Mouse (Mus musculus) lung, embryonic 16.5 days (tissue): ENCODE data around the gene Hist1h2ae. TPM values are rescaled to one million over a fixed set of nuclear protein-coding genes. Genes with fewer than 3 reads are reported as not detected.
"Not testable (repeated sequence)": the region's sequence is repeated elsewhere in the genome, so short reads cannot be mapped to it uniquely, and the experiment has no call there.

ENCODE experiments used
- ATAC-seq: fragments of 200-750 bp; cut with Nextera tagmentation; 2 replicates; pipeline ENCODE4 v1.8.0; 2017; ENCODE audit warnings: low read depth, mild to moderate bottlenecking, moderate library complexity
- H3K27ac ChIP-seq: fragments of 300-500 bp; sonication (generic); 2 replicates; pipeline ENCODE4 v1.5.1; 2014; ENCODE audit warnings: mild to moderate bottlenecking, control low read depth, low read length
- H3K27me3 ChIP-seq: fragments of 300-500 bp; sonication (generic); 2 replicates; pipeline ENCODE4 v1.6.1; 2014; ENCODE audit warnings: low read depth, low read length, mixed read lengths; ENCODE audit not compliant: control insufficient read depth, insufficient read depth
- H3K36me3 ChIP-seq: fragments of 300-500 bp; sonication (generic); 2 replicates; pipeline ENCODE4 v1.6.1; 2014; ENCODE audit warnings: low read length; ENCODE audit not compliant: control insufficient read depth, insufficient read depth
- H3K4me1 ChIP-seq: fragments of 300-500 bp; sonication (generic); replicated peaks from 2 replicates; pipeline ENCODE4 v1.6.1; 2014; ENCODE audit warnings: low read length, mixed read lengths; ENCODE audit not compliant: control insufficient read depth, insufficient read depth
- H3K4me2 ChIP-seq: fragments of 300-500 bp; sonication (generic); 2 replicates; pipeline ENCODE4 v1.6.1; 2014; ENCODE audit warnings: low read depth, low read length, control low read depth
- H3K4me3 ChIP-seq: fragments of 300-500 bp; sonication (generic); 2 replicates; pipeline ENCODE4 v1.5.1; 2014; ENCODE audit warnings: mild to moderate bottlenecking, low read length, control low read depth
- H3K9ac ChIP-seq: fragments of 300-500 bp; sonication (generic); 2 replicates; pipeline ENCODE4 v1.6.1; 2014; ENCODE audit warnings: low read length, control low read depth
- H3K9me3 ChIP-seq: fragments of 300-500 bp; sonication (generic); 2 replicates; pipeline ENCODE4 v1.6.1; 2016; ENCODE audit warnings: low read length; ENCODE audit not compliant: control insufficient read depth
- WGBS: fragments of 180-500 bp; shearing (Covaris S2); extraction: QIAGEN DNeasy Blood & Tissue Kit; methylation state at CpG from one replicate; pipeline ENCODE4 v1.1.7; 2014; 5-methylcytosine and 5-hydroxymethylcytosine counted together
- polyA plus RNA-seq: library from polyadenylated mRNA; unstranded; fragments of >200 nt; fragmentation: Nextera tagmentation; extraction: Ambion mirVana; gene quantifications from 2 replicates; pipeline ENCODE4 v1.2.1, GENCODE M21; 2015

Gene Hist1h2ae
- polyA plus RNA-seq, 1 experiment from 2014 or later = 83.6 TPM

GRCm38 (mm10) chr13:23554925-23555838, 15.8 kb downstream of the Hist1h2ae start:
- H3K4me3 ChIP-seq = peak overlapping the region; percentile 69
- H3K27ac ChIP-seq = peak overlapping the region; percentile 98
- H3K27me3 ChIP-seq = no peaks in the 10 kb centered on the region
- H3K4me1 ChIP-seq = peaks cover 15% of the 10 kb centered on the region
- H3K4me2 ChIP-seq = peak overlapping the region; percentile 82
- peak; percentile 89 for ATAC-seq
- H3K36me3 ChIP-seq = no peaks in the 10 kb centered on the region
- H3K9ac ChIP-seq = peak overlapping the region; percentile 87
- H3K9me3 ChIP-seq = no peaks in the 10 kb centered on the region
- under 1% methylated on average over 48 of the region's 54 CpGs for WGBS

- H3K36me3 ChIP-seq = no peaks in the 10 kb centered on the region
- peak overlapping the region; percentile 69 for H3K4me3 ChIP-seq
- peak overlapping the region; percentile 98 for H3K27ac ChIP-seq
- H3K4me1 ChIP-seq = peaks cover 15% of the 10 kb centered on the region
- peak overlapping the region; percentile 82 for H3K4me2 ChIP-seq
- 15% methylated on average over 9 of the region's 9 CpGs for WGBS
- no peak for ATAC-seq
- H3K9ac ChIP-seq = peak overlapping the region; percentile 87
- no peaks in the 10 kb centered on the region for H3K27me3 ChIP-seq
- no peaks in the 10 kb centered on the region for H3K9me3 ChIP-seq
These were observed 16.6 kb downstream of the Hist1h2ae start for GRCm38 (mm10) chr13:23554393-23554792.

- no peak within 1 kb of the TSS; the same call in 1 of the 2 replicates for H3K4me3 ChIP-seq
- H3K9me3 ChIP-seq = no peaks in the 10 kb centered on the region
- peaks cover 15% of the 10 kb centered on the region for H3K4me1 ChIP-seq
- no peaks in the 10 kb centered on the region for H3K27me3 ChIP-seq
- H3K4me2 ChIP-seq = peak within 1 kb of the TSS; percentile 64
- H3K27ac ChIP-seq = peak within 1 kb of the TSS; percentile 98
- no peaks in the 10 kb centered on the region for H3K36me3 ChIP-seq
- ATAC-seq = no peak
- H3K9ac ChIP-seq = peak within 1 kb of the TSS; percentile 43
These were observed 18.1 kb downstream of the Hist1h2ae start, which contains the start of gene Hist1h1d for GRCm38 (mm10) chr13:23552962-23553361. TSS of gene Hist1h1d (plus strand) at chr13:23553262.

DNA sequence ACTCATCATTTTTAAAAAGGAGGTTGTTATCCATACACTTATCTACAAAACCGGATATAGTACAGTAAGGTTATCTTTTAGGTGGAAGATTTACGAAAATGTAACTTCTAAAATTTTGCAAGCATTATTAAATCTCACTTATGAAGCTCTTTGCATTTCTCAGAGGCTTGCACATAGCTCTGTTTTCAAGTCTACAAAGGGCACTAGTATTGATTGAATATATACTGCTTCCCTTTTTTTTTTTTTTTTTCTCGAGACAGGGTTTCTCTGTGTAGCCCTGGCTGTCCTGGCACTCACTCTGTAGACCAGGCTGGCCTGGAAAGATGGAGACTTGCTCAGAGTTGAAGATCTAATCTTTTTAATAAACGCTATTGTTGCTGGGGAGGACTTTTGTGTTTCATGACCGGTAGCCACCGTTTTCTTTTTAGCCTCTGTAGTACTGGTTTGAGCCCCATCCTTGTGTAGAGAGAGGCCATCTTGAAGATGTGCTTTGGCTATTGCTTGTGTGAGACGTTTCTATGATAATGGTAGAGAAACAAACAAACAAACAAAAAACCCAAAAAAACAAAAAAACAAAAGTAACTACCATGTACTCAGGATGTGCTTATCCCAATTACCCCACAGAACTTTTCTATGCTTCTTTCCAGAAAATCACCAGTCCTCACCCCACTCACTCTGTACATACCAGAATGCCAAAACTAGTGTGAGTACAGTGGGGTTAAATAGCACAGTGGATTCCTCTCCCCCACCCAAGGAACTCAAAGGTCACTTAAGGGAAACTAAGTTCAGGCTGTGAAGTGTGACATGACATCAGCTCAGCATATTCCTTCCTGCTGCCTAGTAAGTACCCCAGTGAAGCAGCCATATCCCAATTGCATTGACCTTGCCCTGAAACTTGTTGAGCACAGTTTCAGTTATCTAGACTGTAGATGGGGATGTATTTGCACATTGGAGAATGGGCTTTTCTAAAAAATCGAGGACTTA, 18.8 kb downstream of the Hist1h2ae start:
- no peak for ATAC-seq
- Histone ChIP-seq H3K9ac (peak overlapping the region; percentile 51; the same call in 1 of the 2 replicates), H3K4me1 (peaks cover 15% of the 10 kb centered on the region), H3K4me2 (peak overlapping the region; percentile 64), H3K36me3 (no peaks in the 10 kb centered on the region), H3K27me3 (no peaks in the 10 kb centered on the region), H3K9me3 (no peaks in the 10 kb centered on the region), H3K27ac (peak overlapping the region; percentile 88), H3K4me3 (peak overlapping the region; percentile 53)
- 43% methylated on average over 8 of the region's 8 CpGs for WGBS

DNA sequence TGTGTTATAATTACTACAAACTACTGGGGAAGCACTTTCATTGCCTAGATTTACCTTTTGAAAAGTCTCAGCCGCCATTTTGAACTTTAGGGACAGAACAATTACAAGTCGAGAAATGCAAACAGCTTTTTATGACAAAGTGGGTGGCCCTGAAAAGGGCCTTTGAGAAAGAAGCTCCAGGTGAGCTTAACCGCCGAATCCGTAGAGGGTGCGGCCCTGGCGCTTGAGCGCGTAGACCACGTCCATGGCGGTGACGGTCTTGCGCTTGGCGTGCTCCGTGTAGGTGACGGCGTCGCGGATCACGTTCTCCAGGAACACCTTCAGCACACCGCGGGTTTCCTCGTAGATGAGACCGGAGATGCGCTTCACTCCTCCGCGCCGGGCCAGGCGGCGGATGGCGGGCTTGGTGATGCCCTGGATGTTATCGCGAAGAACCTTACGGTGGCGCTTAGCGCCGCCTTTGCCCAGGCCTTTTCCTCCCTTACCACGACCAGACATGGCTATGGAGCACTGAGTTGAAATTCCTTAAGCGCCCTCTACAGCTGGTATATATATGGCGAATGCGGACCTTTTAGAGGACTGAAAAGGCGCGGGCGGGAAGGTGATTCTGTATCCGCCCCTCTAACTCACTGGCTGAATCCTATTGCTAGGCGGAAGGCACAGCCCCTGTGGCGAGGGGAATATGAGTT, 19.7 kb downstream of the Hist1h2ae start, which contains the start of gene Hist1h4f:
Gene Hist1h4f, minus strand, starts transcription at position 503 of the 689 bp plus-strand sequence.
- under 1% methylated on average over 46 of the region's 47 CpGs for WGBS
- Histone ChIP-seq H3K4me1 (peaks cover 12% of the 10 kb centered on the region), H3K4me3 (peak within 1 kb of the TSS; percentile 53), H3K9ac (peak within 1 kb of the TSS; percentile 71), H3K27ac (peak within 1 kb of the TSS; percentile 88), H3K4me2 (peak within 1 kb of the TSS; percentile 64)
- not testable (repeated sequence) for H3K36me3 ChIP-seq, H3K9me3 ChIP-seq, H3K27me3 ChIP-seq
- ATAC-seq = peak; percentile 79

DNA sequence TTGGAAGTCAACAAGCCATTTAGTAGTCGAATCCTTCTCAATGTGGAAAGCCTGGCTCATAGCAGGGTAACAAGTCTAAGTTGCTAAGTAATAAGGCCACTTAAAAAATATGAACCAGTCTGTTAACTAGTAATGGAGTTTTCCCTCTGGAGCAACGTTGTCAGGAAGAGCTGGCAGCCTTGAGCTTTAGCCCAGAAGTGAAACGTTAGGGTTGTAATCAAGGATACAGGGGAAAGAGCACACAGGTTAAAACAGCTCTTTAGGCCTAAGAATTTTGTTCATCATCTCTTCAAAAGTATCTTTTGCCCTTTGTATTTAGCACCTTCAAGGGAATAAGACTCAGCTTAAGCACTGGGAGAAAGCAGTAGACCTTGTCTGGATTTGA, 20.3 kb downstream of the Hist1h2ae start:
- H3K9ac ChIP-seq = peak overlapping the region; percentile 71
- H3K27me3 ChIP-seq = no peaks in the 10 kb centered on the region
- no peak for ATAC-seq
- no peaks in the 10 kb centered on the region for H3K36me3 ChIP-seq
- H3K4me2 ChIP-seq = peak overlapping the region; percentile 64
- no peaks in the 10 kb centered on the region for H3K9me3 ChIP-seq
- H3K4me1 ChIP-seq = peaks cover 12% of the 10 kb centered on the region
- peak overlapping the region; percentile 88 for H3K27ac ChIP-seq
- peak overlapping the region; percentile 53 for H3K4me3 ChIP-seq
- WGBS = 6% methylated on average over 3 of the region's 3 CpGs

DNA sequence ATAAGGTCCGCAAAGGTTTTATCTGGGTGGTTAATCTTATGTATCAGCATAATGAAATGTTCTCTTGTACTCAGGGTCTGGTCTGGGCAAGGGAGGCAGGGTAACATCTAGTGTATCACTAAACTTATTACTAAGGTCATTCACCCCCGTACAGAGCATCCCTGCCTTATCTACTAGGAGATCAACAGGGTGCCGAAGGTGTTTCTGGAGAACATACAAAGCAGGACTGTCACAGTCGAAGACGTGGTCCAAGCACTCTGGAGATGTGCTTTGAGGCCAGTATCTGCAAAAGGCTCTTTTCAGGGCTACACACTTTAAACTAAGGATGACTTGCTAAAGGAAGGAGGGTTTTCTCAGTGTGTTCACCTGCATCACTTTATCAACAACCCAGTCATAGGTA, 24.3 kb downstream of the Hist1h2ae start:
- no peak for ATAC-seq
- Histone ChIP-seq H3K36me3 (no peaks in the 10 kb centered on the region), H3K27me3 (no peaks in the 10 kb centered on the region), H3K9me3 (no peaks in the 10 kb centered on the region), H3K4me3 (no peak overlapping the region), H3K4me2 (no peak overlapping the region), H3K27ac (no peak overlapping the region), H3K9ac (no peak overlapping the region), H3K4me1 (peaks cover 5% of the 10 kb centered on the region; the same call in 1 of the 2 replicates)
- 52% methylated on average over 5 of the region's 5 CpGs for WGBS

- peak overlapping the region; percentile 63 for H3K9ac ChIP-seq
- 0% methylated on average over 12 of the region's 14 CpGs for WGBS
- peak overlapping the region; percentile 90; the same call in 1 of the 2 replicates for H3K27ac ChIP-seq
These were observed 26.3 kb downstream of the Hist1h2ae start for GRCm38 (mm10) chr13:23544787-23545120.

More at GRCm38 (mm10) chr13:23544787-23545120, 26.3 kb downstream of the Hist1h2ae start:
- not testable (repeated sequence) for H3K4me1 ChIP-seq, H3K27me3 ChIP-seq, H3K36me3 ChIP-seq, ATAC-seq, H3K9me3 ChIP-seq
- peak overlapping the region; percentile 52 for H3K4me3 ChIP-seq
- peak overlapping the region; percentile 43 for H3K4me2 ChIP-seq
